Mouse (Mus musculus): Measurements from ENCODE around the gene Sptlc2. TPM values are rescaled to one million over a fixed set of nuclear protein-coding genes. Genes with fewer than 3 reads are reported as not detected.
A peak's percentile ranks its signal among the peaks of the same experiment; 100 is the strongest.

The Sptlc2 gene
- polyA plus RNA-seq, 1 experiment from 2014 or later = 55.5 TPM

- WGBS = 2% methylated on average over 43 of the region's 65 CpGs
- Histone ChIP-seq H3K4me3 (ENCODE audit: low read depth, low read length) (peak overlapping the region; percentile 97), H3K9me3 (ENCODE audit: control insufficient read depth, low read length) (no peaks in the 10 kb centered on the region), H3K27ac (ENCODE audit: low read depth, low read length) (0 out of 2 replicates have a peak overlapping the region, but pooled peaks have one; percentile 36), H3K9ac (ENCODE audit: low read length) (peak overlapping the region; percentile 81), H3K4me1 (ENCODE audit: control insufficient read depth, insufficient read depth, low read length) (peaks cover 7% of the 10 kb centered on the region), H3K4me2 (ENCODE audit: low read depth) (peak overlapping the region; percentile 99), H3K36me3 (ENCODE audit: control insufficient read depth, insufficient read depth, low read length) (no peaks in the 10 kb centered on the region), H3K27me3 (ENCODE audit: control insufficient read depth, insufficient read depth, low read length) (no peaks in the 10 kb centered on the region)
- peak; percentile 52 for ATAC-seq (ENCODE audit: insufficient read depth, low FRiP score, low TSS enrichment)
- peak; percentile 19 for DNase-seq (ENCODE audit: low spot score)
Measured at GRCm38 (mm10) chr12:87387171-87388121, 709 bp downstream of the Sptlc2 start.

GRCm38 (mm10) chr12:87385051-87385450 lies 3.1 kb downstream of the Sptlc2 start:
- DNase-seq (ENCODE audit: low spot score) = no peak
- Histone ChIP-seq H3K36me3 (ENCODE audit: control insufficient read depth, insufficient read depth, low read length) (no peaks in the 10 kb centered on the region), H3K4me3 (ENCODE audit: low read depth, low read length) (no peak overlapping the region), H3K4me1 (ENCODE audit: control insufficient read depth, insufficient read depth, low read length) (peaks cover 7% of the 10 kb centered on the region), H3K9me3 (ENCODE audit: control insufficient read depth, low read length) (no peaks in the 10 kb centered on the region), H3K27me3 (ENCODE audit: control insufficient read depth, insufficient read depth, low read length) (no peaks in the 10 kb centered on the region), H3K27ac (ENCODE audit: low read depth, low read length) (no peak overlapping the region), H3K4me2 (ENCODE audit: low read depth) (no peak overlapping the region), H3K9ac (ENCODE audit: low read length) (no peak overlapping the region)
- 89% methylated on average over 3 of the region's 3 CpGs for whole genome bisulfite sequencing
- ATAC-seq (ENCODE audit: insufficient read depth, low FRiP score, low TSS enrichment) = no peak

GRCm38 (mm10) chr12:87381380-87381682 lies 6.8 kb downstream of the Sptlc2 start:
- 79% methylated on average over 2 of the region's 2 CpGs for WGBS
- Histone ChIP-seq H3K9ac (ENCODE audit: low read length) (no peak overlapping the region), H3K36me3 (ENCODE audit: control insufficient read depth, insufficient read depth, low read length) (no peaks in the 10 kb centered on the region), H3K9me3 (ENCODE audit: control insufficient read depth, low read length) (no peaks in the 10 kb centered on the region), H3K4me2 (ENCODE audit: low read depth) (no peak overlapping the region), H3K4me1 (ENCODE audit: control insufficient read depth, insufficient read depth, low read length) (no peaks in the 10 kb centered on the region), H3K27ac (ENCODE audit: low read depth, low read length) (no peak overlapping the region), H3K27me3 (ENCODE audit: control insufficient read depth, insufficient read depth, low read length) (no peaks in the 10 kb centered on the region), H3K4me3 (ENCODE audit: low read depth, low read length) (no peak overlapping the region)
- ATAC-seq (ENCODE audit: insufficient read depth, low FRiP score, low TSS enrichment) (no peak), DNase-seq (ENCODE audit: low spot score) (no peak)

- H3K9ac ChIP-seq (ENCODE audit: low read length) = no peak overlapping the region
- H3K4me1 ChIP-seq (ENCODE audit: control insufficient read depth, insufficient read depth, low read length) = no peaks in the 10 kb centered on the region
- no peak overlapping the region for H3K4me2 ChIP-seq (ENCODE audit: low read depth)
- ATAC-seq (ENCODE audit: insufficient read depth, low FRiP score, low TSS enrichment) (no peak), DNase-seq (ENCODE audit: low spot score) (no peak)
- no peak overlapping the region for H3K4me3 ChIP-seq (ENCODE audit: low read depth, low read length)
- WGBS = 89% methylated on average over 10 of the region's 10 CpGs
- no peak overlapping the region for H3K27ac ChIP-seq (ENCODE audit: low read depth, low read length)
- no peaks in the 10 kb centered on the region for H3K36me3 ChIP-seq (ENCODE audit: control insufficient read depth, insufficient read depth, low read length)
- no peaks in the 10 kb centered on the region for H3K9me3 ChIP-seq (ENCODE audit: control insufficient read depth, low read length)
- no peaks in the 10 kb centered on the region for H3K27me3 ChIP-seq (ENCODE audit: control insufficient read depth, insufficient read depth, low read length)
Measured at GRCm38 (mm10) chr12:87380586-87381379, 7.4 kb downstream of the Sptlc2 start.

- no peaks in the 10 kb centered on the region for H3K27me3 ChIP-seq (ENCODE audit: control insufficient read depth, insufficient read depth, low read length)
- no peak for DNase-seq (ENCODE audit: low spot score)
- no peak overlapping the region for H3K27ac ChIP-seq (ENCODE audit: low read depth, low read length)
- H3K9me3 ChIP-seq (ENCODE audit: control insufficient read depth, low read length) = no peaks in the 10 kb centered on the region
- 80% methylated on average over 2 of the region's 2 CpGs for WGBS
- H3K4me1 ChIP-seq (ENCODE audit: control insufficient read depth, insufficient read depth, low read length) = no peaks in the 10 kb centered on the region
- H3K4me3 ChIP-seq (ENCODE audit: low read depth, low read length) = no peak overlapping the region
- H3K36me3 ChIP-seq (ENCODE audit: control insufficient read depth, insufficient read depth, low read length) = no peaks in the 10 kb centered on the region
- no peak overlapping the region for H3K4me2 ChIP-seq (ENCODE audit: low read depth)
- no peak overlapping the region for H3K9ac ChIP-seq (ENCODE audit: low read length)
- no peak for ATAC-seq (ENCODE audit: insufficient read depth, low FRiP score, low TSS enrichment)
Measured at GRCm38 (mm10) chr12:87379496-87379895, 8.7 kb downstream of the Sptlc2 start.

DNA sequence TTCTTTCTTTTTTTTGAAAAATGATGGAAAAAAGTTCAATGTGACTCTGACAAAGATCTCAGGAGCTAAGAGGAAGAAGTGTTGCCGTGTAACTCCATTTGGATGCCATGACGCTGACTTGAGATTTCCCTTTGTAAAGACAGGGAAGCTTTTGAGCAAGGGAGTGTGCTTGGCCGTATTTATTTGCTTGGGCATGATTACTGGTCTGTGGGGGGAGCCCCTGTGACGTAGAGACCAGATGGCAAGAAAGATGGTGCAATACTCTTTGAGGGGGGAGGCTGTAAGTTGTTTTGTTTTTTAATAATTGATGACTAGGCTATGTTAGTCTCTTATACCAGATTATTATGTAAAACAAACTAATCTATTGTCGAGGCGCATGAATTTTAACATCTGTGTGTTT lies 14.0 kb downstream of the Sptlc2 start:
- no peak overlapping the region for H3K4me3 ChIP-seq (ENCODE audit: low read depth, low read length)
- DNase-seq (ENCODE audit: low spot score) = no peak
- WGBS = 89% methylated on average over 6 of the region's 6 CpGs
- H3K9ac ChIP-seq (ENCODE audit: low read length) = no peak overlapping the region
- H3K27me3 ChIP-seq (ENCODE audit: control insufficient read depth, insufficient read depth, low read length) = no peaks in the 10 kb centered on the region
- H3K36me3 ChIP-seq (ENCODE audit: control insufficient read depth, insufficient read depth, low read length) = no peaks in the 10 kb centered on the region
- H3K4me2 ChIP-seq (ENCODE audit: low read depth) = no peak overlapping the region
- no peak for ATAC-seq (ENCODE audit: insufficient read depth, low FRiP score, low TSS enrichment)
- H3K4me1 ChIP-seq (ENCODE audit: control insufficient read depth, insufficient read depth, low read length) = no peaks in the 10 kb centered on the region
- H3K27ac ChIP-seq (ENCODE audit: low read depth, low read length) = no peak overlapping the region
- no peaks in the 10 kb centered on the region for H3K9me3 ChIP-seq (ENCODE audit: control insufficient read depth, low read length)

- H3K9me3 ChIP-seq (ENCODE audit: control insufficient read depth, low read length) = no peaks in the 10 kb centered on the region
- H3K4me2 ChIP-seq (ENCODE audit: low read depth) = no peak overlapping the region
- ATAC-seq (ENCODE audit: insufficient read depth, low FRiP score, low TSS enrichment) = no peak
- WGBS = 56% methylated on average over 2 of the region's 2 CpGs
- H3K27me3 ChIP-seq (ENCODE audit: control insufficient read depth, insufficient read depth, low read length) = no peaks in the 10 kb centered on the region
- H3K36me3 ChIP-seq (ENCODE audit: control insufficient read depth, insufficient read depth, low read length) = no peaks in the 10 kb centered on the region; the same call in 1 of the 2 replicates
- no peak overlapping the region for H3K9ac ChIP-seq (ENCODE audit: low read length)
- no peak overlapping the region for H3K4me3 ChIP-seq (ENCODE audit: low read depth, low read length)
- no peaks in the 10 kb centered on the region for H3K4me1 ChIP-seq (ENCODE audit: control insufficient read depth, insufficient read depth, low read length)
- DNase-seq (ENCODE audit: low spot score) = no peak
- H3K27ac ChIP-seq (ENCODE audit: low read depth, low read length) = no peak overlapping the region
Measured at GRCm38 (mm10) chr12:87369319-87369718, 18.8 kb downstream of the Sptlc2 start.

DNA sequence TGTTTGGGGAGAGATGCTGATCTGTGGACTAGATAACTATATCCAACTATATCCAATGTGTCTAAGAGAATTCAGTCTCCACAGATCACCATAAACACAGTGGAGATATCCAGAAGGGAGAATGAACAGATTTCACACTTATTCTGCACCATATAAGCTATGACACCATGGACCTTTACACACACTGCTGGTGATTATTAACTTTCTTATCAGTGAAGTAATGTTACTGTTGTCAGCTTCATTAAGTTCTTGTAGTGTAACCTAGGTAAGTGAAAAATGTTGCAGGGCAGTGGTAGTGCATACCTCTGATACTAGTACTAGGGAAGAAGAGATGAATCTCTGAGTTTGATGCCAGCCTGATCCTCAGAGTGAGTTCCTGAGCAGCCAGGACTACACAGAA lies 20.1 kb downstream of the Sptlc2 start:
- Histone ChIP-seq H3K4me1 (ENCODE audit: control insufficient read depth, insufficient read depth, low read length) (no peaks in the 10 kb centered on the region), H3K9me3 (ENCODE audit: control insufficient read depth, low read length) (no peaks in the 10 kb centered on the region), H3K27ac (ENCODE audit: low read depth, low read length) (no peak overlapping the region), H3K9ac (ENCODE audit: low read length) (no peak overlapping the region), H3K4me3 (ENCODE audit: low read depth, low read length) (no peak overlapping the region), H3K27me3 (ENCODE audit: control insufficient read depth, insufficient read depth, low read length) (no peaks in the 10 kb centered on the region), H3K36me3 (ENCODE audit: control insufficient read depth, insufficient read depth, low read length) (no peaks in the 10 kb centered on the region; the same call in 1 of the 2 replicates), H3K4me2 (ENCODE audit: low read depth) (no peak overlapping the region)
- ATAC-seq (ENCODE audit: insufficient read depth, low FRiP score, low TSS enrichment) (no peak), DNase-seq (ENCODE audit: low spot score) (no peak)

Measured in neural tube, embryonic 11.5 days (tissue).